Mouse (Mus musculus) forebrain, embryonic 16.5 days (tissue): Measurements from ENCODE around the gene 1110012L19Rik. TPM values are rescaled to one million over a fixed set of nuclear protein-coding genes. Genes with fewer than 3 reads are reported as not detected.
"Not testable (repeated sequence)": the region's sequence is repeated elsewhere in the genome, so short reads cannot be mapped to it uniquely, and the experiment has no call there.

Experiments
- ATAC-seq: fragments of 200-750 bp; cut with Nextera tagmentation; 2 replicates; pipeline ENCODE4 v1.8.0; 2017; ENCODE audit warnings: mild to moderate bottlenecking, moderate library complexity
- H3K27ac ChIP-seq: fragments of 300-500 bp; sonication (generic); 2 replicates; pipeline ENCODE4 v1.5.1; 2014; ENCODE audit warnings: low read length, control low read depth
- H3K27me3 ChIP-seq: fragments of 300-500 bp; sonication (generic); replicated peaks from 2 replicates; pipeline ENCODE4 v1.6.1; 2014; ENCODE audit warnings: low read length; ENCODE audit not compliant: control insufficient read depth, insufficient read depth
- H3K36me3 ChIP-seq: fragments of 300-500 bp; sonication (generic); 2 replicates; pipeline ENCODE4 v1.6.1; 2014; ENCODE audit not compliant: control insufficient read depth, insufficient read depth
- H3K4me1 ChIP-seq: fragments of 300-500 bp; sonication (generic); replicated peaks from 2 replicates; pipeline ENCODE4 v1.6.1; 2014; ENCODE audit warnings: low read length; ENCODE audit not compliant: control insufficient read depth, insufficient read depth
- H3K4me2 ChIP-seq: fragments of 300-500 bp; sonication (generic); 2 replicates; pipeline ENCODE4 v1.6.1; 2014; ENCODE audit warnings: mild to moderate bottlenecking, low read length, control low read depth
- H3K4me3 ChIP-seq: fragments of 300-500 bp; sonication (generic); replicated peaks from 2 replicates; pipeline ENCODE4 v1.5.1; 2014; ENCODE audit warnings: mild to moderate bottlenecking, low read length, control low read depth
- H3K9ac ChIP-seq: fragments of 300-500 bp; sonication (generic); replicated peaks from 2 replicates; pipeline ENCODE4 v1.6.1; 2014; ENCODE audit warnings: low read depth, low read length, control low read depth
- H3K9me3 ChIP-seq: fragments of 300-500 bp; sonication (generic); 2 replicates; pipeline ENCODE4 v1.6.1; 2016; ENCODE audit warnings: low read length; ENCODE audit not compliant: control insufficient read depth
- WGBS: fragments of 180-500 bp; shearing (Covaris S2); extraction: QIAGEN DNeasy Blood & Tissue Kit; methylation state at CpG from one replicate; pipeline ENCODE4 v1.1.7; 2014; 5-methylcytosine and 5-hydroxymethylcytosine counted together
- polyA plus RNA-seq: library from polyadenylated mRNA; unstranded; fragments of >200 nt; fragmentation: Nextera tagmentation; extraction: Ambion mirVana; gene quantifications from 2 replicates; pipeline ENCODE4 v1.2.1, GENCODE M21; 2015

1110012L19Rik gene
- 39.1 and 42.6 TPM in 2 replicates for polyA plus RNA-seq

DNA sequence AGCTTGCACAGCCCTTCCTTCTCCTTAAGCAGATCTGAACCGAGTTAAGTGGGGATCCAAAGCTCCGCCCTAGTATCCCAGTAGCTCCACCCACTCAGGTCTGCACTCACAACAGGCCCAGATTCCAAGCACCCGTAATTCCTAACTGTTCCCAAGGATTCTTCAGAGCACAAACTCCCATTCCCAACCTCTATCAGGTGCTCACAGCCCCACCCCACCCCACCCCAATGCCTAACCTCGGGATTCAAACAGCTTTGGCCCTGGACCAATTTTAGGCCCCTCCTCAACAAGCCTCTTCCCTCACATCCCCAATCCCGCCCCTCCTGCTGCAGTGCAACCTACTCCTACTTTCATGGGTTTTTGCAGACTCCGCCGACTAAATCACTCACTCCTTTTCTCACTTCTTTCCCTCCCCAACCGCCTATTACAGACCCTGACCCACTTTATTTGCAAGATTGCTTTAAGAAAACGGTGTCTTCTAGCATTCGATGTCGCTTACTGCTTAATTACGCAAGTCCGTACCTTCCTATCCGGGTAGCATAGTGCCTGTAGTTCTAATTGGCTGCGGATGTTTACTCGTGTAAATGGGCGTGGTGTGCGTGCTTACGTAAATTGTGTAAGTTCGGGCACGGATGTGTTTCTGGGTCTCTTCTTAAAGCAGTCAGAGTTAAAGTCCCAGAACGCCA, at the start of gene 1110012L19Rik:
Gene 1110012L19Rik, plus strand, starts transcription at position 602 of the 686 bp plus-strand sequence.
- peak within 1 kb of the TSS; percentile 53 for H3K9ac ChIP-seq
- no peaks in the 10 kb centered on the region for H3K27me3 ChIP-seq
- H3K27ac ChIP-seq: peak within 1 kb of the TSS; percentile 83
- H3K36me3 ChIP-seq: no peaks in the 10 kb centered on the region
- no peaks in the 10 kb centered on the region for H3K9me3 ChIP-seq
- peak within 1 kb of the TSS; percentile 53 for H3K4me2 ChIP-seq
- 12% methylated on average over 22 of the region's 22 CpGs for WGBS
- ATAC-seq: peak; percentile 98
- peak within 1 kb of the TSS; percentile 48 for H3K4me3 ChIP-seq
- peaks cover 7% of the 10 kb centered on the region; the same call in 1 of the 2 replicates for H3K4me1 ChIP-seq

- no peaks in the 10 kb centered on the region for H3K9me3 ChIP-seq
- ATAC-seq: no peak
- peaks cover 7% of the 10 kb centered on the region for H3K4me1 ChIP-seq
- H3K4me2 ChIP-seq: peak overlapping the region; percentile 46
- no peaks in the 10 kb centered on the region for H3K36me3 ChIP-seq
- no peak overlapping the region for H3K9ac ChIP-seq
- 84% methylated on average over 7 of the region's 7 CpGs for WGBS
- H3K4me3 ChIP-seq: peak overlapping the region; percentile 56; the same call in 1 of the 2 replicates
- no peak overlapping the region for H3K27ac ChIP-seq
- H3K27me3 ChIP-seq: no peaks in the 10 kb centered on the region
These were observed 22.7 kb upstream of the 1110012L19Rik start for GRCm38 (mm10) chrX:70362985-70363384.

DNA sequence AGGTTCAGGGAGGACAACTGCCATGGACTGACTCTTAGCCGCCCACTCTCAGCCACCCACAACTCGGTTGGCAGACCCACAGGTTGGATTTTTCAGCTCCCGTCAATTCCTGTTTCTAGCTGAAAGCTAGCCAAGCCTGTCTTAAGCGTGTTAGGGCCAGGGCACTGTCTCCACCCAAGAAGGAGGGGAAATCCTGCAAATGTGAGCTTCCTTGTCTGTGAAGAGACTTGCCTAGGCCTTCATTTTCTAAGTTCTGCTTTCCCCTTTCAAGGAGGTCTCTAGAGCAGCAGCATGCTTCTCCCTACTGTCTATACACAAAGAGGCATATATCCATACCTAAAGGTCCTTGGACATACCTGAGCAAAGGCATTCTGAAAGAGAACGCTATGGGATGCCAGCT, 22.2 kb upstream of the 1110012L19Rik start:
- Histone ChIP-seq H3K36me3 (no peaks in the 10 kb centered on the region), H3K4me1 (peaks cover 7% of the 10 kb centered on the region), H3K27ac (no peak overlapping the region), H3K9ac (peak overlapping the region; percentile 40; the same call in 1 of the 2 replicates), H3K9me3 (no peaks in the 10 kb centered on the region), H3K27me3 (no peaks in the 10 kb centered on the region), H3K4me3 (peak overlapping the region; percentile 56), H3K4me2 (peak overlapping the region; percentile 46)
- WGBS: 86% methylated on average over 5 of the region's 5 CpGs
- ATAC-seq: no peak

DNA sequence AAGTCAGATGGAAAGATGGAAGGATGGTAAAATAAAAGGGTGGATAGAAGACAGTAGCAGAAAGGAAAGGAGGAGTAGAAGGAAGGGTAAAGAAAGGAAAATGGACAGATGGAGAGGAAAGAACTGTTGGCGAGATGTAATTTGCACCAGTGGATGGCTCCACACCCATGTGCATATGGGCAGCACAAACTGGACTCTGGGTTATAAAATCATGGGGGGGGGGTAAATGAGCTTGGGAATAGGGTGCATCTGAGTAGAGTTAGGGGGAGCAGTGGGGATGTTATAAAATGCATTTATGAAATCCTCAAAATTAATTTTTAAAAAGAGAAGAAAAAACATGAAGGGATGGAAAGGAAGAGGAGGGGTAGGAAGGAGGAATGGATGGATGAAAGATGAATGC, 21.5 kb upstream of the 1110012L19Rik start:
- no peaks in the 10 kb centered on the region for H3K27me3 ChIP-seq
- peak overlapping the region; percentile 70 for H3K9ac ChIP-seq
- H3K4me2 ChIP-seq: peak overlapping the region; percentile 46
- 60% methylated on average over 1 of the region's 1 CpGs for WGBS
- no peak for ATAC-seq
- no peaks in the 10 kb centered on the region for H3K36me3 ChIP-seq
- no peaks in the 10 kb centered on the region for H3K9me3 ChIP-seq
- peaks cover 7% of the 10 kb centered on the region for H3K4me1 ChIP-seq
- no peak overlapping the region for H3K27ac ChIP-seq
- peak overlapping the region; percentile 56 for H3K4me3 ChIP-seq

GRCm38 (mm10) chrX:70364661-70365613, 20.7 kb upstream of the 1110012L19Rik start, which contains the start of gene Ids:
Ids (minus strand) TSS chrX:70365084.
- Histone ChIP-seq H3K4me3 (peak within 1 kb of the TSS; percentile 56), H3K27me3 (no peaks in the 10 kb centered on the region), H3K27ac (peak within 1 kb of the TSS; percentile 63; the same call in 1 of the 2 replicates), H3K9ac (peak within 1 kb of the TSS; percentile 70), H3K9me3 (no peaks in the 10 kb centered on the region), H3K4me2 (peak within 1 kb of the TSS; percentile 55), H3K36me3 (no peaks in the 10 kb centered on the region), H3K4me1 (peaks cover 7% of the 10 kb centered on the region)
- peak; percentile 97 for ATAC-seq
- WGBS: 28% methylated on average over 41 of the region's 45 CpGs

DNA sequence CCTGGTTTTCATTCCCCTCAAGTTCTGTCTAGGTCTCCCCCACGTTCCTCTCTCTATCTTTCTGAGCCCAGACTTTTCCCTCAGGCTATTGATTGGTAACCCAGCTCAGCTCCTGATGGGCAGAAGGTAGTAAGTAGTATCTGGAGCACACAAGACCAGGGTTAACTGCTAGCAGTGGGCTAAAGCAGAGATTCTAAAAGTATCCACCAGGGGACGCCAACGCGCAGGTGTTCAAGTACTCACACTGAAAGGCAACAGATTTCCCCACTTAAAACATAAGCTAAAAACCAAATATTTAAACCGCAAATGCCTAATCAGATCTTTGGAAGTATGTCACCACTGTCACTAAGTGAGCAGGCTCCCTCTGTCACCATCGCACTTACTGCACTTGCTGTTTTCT, 15.9 kb upstream of the 1110012L19Rik start:
- H3K27ac ChIP-seq, H3K9ac ChIP-seq, ATAC-seq, H3K4me1 ChIP-seq, H3K4me3 ChIP-seq, H3K27me3 ChIP-seq, H3K36me3 ChIP-seq, H3K4me2 ChIP-seq, H3K9me3 ChIP-seq: not testable (repeated sequence)
- 42% methylated on average over 1 of the region's 6 CpGs for WGBS

DNA sequence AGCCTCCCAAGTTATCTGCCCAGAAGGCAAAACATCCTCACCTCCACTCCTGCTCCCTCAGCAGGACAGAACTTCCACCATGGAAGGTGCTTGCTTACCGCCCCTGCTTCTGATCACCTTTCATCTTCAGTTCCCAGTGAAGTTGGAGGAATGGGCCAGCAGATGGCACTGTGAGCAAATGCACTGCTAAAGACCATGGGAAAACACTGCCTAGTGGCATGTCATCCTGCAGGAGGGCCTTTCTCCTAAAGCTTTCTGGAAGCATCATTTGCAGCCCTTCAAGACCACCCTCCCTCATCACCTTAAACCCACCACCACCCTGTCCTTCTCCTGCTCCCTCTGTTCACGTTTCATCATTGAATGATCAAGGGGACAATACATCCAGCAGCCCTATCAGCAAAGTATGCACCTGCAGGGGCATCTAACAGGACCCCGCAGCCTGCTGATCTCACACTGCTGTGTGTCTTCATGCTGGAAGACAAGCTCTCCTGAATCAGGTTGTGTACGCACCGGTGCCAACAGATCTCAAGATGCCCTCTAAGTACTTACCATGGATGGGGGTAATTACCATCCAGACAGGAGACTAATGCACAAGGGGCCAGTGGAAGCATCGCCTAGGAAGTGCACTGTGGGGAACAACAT, 11.1 kb upstream of the 1110012L19Rik start:
- H3K27me3 ChIP-seq, H3K4me3 ChIP-seq, H3K4me2 ChIP-seq, H3K36me3 ChIP-seq, H3K9me3 ChIP-seq, H3K4me1 ChIP-seq, H3K27ac ChIP-seq, H3K9ac ChIP-seq: not testable (repeated sequence)
- WGBS: 71% methylated on average over 5 of the region's 6 CpGs
- ATAC-seq: peak; percentile 85

DNA sequence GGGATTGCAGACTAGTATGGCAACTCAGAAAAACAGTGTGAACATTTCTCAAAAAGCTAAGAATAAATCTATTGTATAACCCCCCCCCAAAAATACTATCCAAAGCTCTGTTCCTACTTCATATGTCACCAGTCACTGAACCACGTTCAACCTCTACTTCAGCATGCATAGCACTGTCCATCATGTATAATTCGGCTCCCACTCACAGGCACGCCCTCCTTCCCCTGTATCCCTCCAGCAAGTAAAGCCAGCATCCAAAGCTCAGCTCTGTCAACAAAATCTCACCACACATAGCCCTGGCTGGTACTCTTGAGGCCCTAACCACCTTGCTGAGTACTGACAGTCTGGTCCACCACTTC, 781 bp upstream of the 1110012L19Rik start:
- Histone ChIP-seq H3K4me3 (peak overlapping the region; percentile 48), H3K9ac (peak overlapping the region; percentile 24), H3K4me2 (peak overlapping the region; percentile 53), H3K27ac (peak overlapping the region; percentile 83), H3K4me1 (peaks cover 7% of the 10 kb centered on the region; the same call in 1 of the 2 replicates), H3K9me3 (no peaks in the 10 kb centered on the region), H3K27me3 (no peaks in the 10 kb centered on the region), H3K36me3 (no peaks in the 10 kb centered on the region)
- 41% methylated on average over 3 of the region's 3 CpGs for WGBS
- ATAC-seq: no peak

- WGBS: 15% methylated on average over 11 of the region's 11 CpGs
- no peaks in the 10 kb centered on the region for H3K36me3 ChIP-seq
- peak; percentile 47 for ATAC-seq
- peak overlapping the region; percentile 53 for H3K9ac ChIP-seq
- H3K9me3 ChIP-seq: no peaks in the 10 kb centered on the region
- no peaks in the 10 kb centered on the region for H3K27me3 ChIP-seq
- peaks cover 7% of the 10 kb centered on the region; the same call in 1 of the 2 replicates for H3K4me1 ChIP-seq
- H3K4me2 ChIP-seq: peak overlapping the region; percentile 44
- 0 out of 2 replicates have a peak overlapping the region, but pooled peaks have one; percentile 25 for H3K27ac ChIP-seq
- peak overlapping the region; percentile 48 for H3K4me3 ChIP-seq
These were observed 280 bp downstream of the 1110012L19Rik start for GRCm38 (mm10) chrX:70385962-70386351.
